Mouse (Mus musculus): Measurements from ENCODE around the gene Rbm24. TPM values are rescaled to one million over a fixed set of nuclear protein-coding genes. Genes with fewer than 3 reads are reported as not detected.

Gene Rbm24
- polyA plus RNA-seq, 1 experiment: 6.9 TPM

- DNase-seq (ENCODE audit: low read depth, low spot score): no peak
- WGBS: 84% methylated on average over 11 of the region's 11 CpGs
Measured at GRCm38 (mm10) chr13:46429866-46430265, 11.6 kb downstream of the Rbm24 start.

- no peak for DNase-seq (ENCODE audit: low read depth, low spot score)
- WGBS: 50% methylated on average over 8 of the region's 8 CpGs
Measured at GRCm38 (mm10) chr13:46433880-46434560, 15.8 kb downstream of the Rbm24 start.

GRCm38 (mm10) chr13:46438960-46439359 lies 20.7 kb downstream of the Rbm24 start:
- WGBS: 74% methylated on average over 6 of the region's 6 CpGs
- no peak for DNase-seq (ENCODE audit: low read depth, low spot score)

- DNase-seq (ENCODE audit: low read depth, low spot score): no peak
- WGBS: 73% methylated on average over 7 of the region's 7 CpGs
Measured at GRCm38 (mm10) chr13:46444021-46444420, 25.8 kb downstream of the Rbm24 start.

GRCm38 (mm10) chr13:46446062-46446461 lies 27.8 kb downstream of the Rbm24 start:
- no peak for DNase-seq (ENCODE audit: low read depth, low spot score)
- 89% methylated on average over 6 of the region's 6 CpGs for WGBS

- DNase-seq (ENCODE audit: low read depth, low spot score): no peak
- 84% methylated on average over 2 of the region's 2 CpGs for WGBS
Measured at GRCm38 (mm10) chr13:46448276-46448675, 30.0 kb downstream of the Rbm24 start.

- DNase-seq (ENCODE audit: low read depth, low spot score): no peak
Measured at GRCm38 (mm10) chr13:46449955-46450354, 31.7 kb downstream of the Rbm24 start.

GRCm38 (mm10) chr13:46450623-46451022 lies 32.4 kb downstream of the Rbm24 start:
- peak; percentile 10 for DNase-seq (ENCODE audit: low read depth, low spot score)
- WGBS: 29% methylated on average over 7 of the region's 7 CpGs

More at GRCm38 (mm10) chr13:46449955-46450354, 31.7 kb downstream of the Rbm24 start:
- 82% methylated on average over 4 of the region's 4 CpGs for WGBS

- no peak for DNase-seq (ENCODE audit: low read depth, low spot score)
- WGBS: 32% methylated on average over 3 of the region's 3 CpGs
Measured at GRCm38 (mm10) chr13:46451548-46451947, 33.3 kb downstream of the Rbm24 start.

- WGBS: 90% methylated on average over 10 of the region's 10 CpGs
- DNase-seq (ENCODE audit: low read depth, low spot score): no peak
Measured at GRCm38 (mm10) chr13:46459546-46459945, 41.3 kb downstream of the Rbm24 start.

GRCm38 (mm10) chr13:46462280-46462679 lies 44.0 kb downstream of the Rbm24 start:
- DNase-seq (ENCODE audit: low read depth, low spot score): no peak
- 90% methylated on average over 4 of the region's 4 CpGs for WGBS

- no peak for DNase-seq (ENCODE audit: low read depth, low spot score)
- 63% methylated on average over 3 of the region's 3 CpGs for WGBS
Measured at GRCm38 (mm10) chr13:46463764-46464163, 45.5 kb downstream of the Rbm24 start.

- 74% methylated on average over 8 of the region's 8 CpGs for WGBS
- DNase-seq (ENCODE audit: low read depth, low spot score): no peak
Measured at GRCm38 (mm10) chr13:46468251-46468650, 50.0 kb downstream of the Rbm24 start.

- WGBS: 90% methylated on average over 2 of the region's 2 CpGs
- DNase-seq (ENCODE audit: low read depth, low spot score): no peak
Measured at GRCm38 (mm10) chr13:46469536-46469935, 51.3 kb downstream of the Rbm24 start.

Other genes starting within 250 kb of the Rbm24 start
- gene Stmnd1, start 144.7 kb upstream of the Rbm24 start, polyA plus RNA-seq (2012; rRNA removed): 0.08 and 0.27 TPM in 2 replicates
- gene Cap2, start 83.4 kb downstream of the Rbm24 start, polyA plus RNA-seq (2012; rRNA removed): 10.3 and 18.4 TPM in 2 replicates

All from large intestine, adult 2 months (tissue).